Mouse (Mus musculus): Measurements from ENCODE around the gene Pim1. TPM values are rescaled to one million over a fixed set of nuclear protein-coding genes. Genes with fewer than 3 reads are reported as not detected.
"Not testable (repeated sequence)": the region's sequence is repeated elsewhere in the genome, so short reads cannot be mapped to it uniquely, and the experiment has no call there.

Pim1 gene
- polyA plus RNA-seq, 1 experiment: 160 TPM

DNA sequence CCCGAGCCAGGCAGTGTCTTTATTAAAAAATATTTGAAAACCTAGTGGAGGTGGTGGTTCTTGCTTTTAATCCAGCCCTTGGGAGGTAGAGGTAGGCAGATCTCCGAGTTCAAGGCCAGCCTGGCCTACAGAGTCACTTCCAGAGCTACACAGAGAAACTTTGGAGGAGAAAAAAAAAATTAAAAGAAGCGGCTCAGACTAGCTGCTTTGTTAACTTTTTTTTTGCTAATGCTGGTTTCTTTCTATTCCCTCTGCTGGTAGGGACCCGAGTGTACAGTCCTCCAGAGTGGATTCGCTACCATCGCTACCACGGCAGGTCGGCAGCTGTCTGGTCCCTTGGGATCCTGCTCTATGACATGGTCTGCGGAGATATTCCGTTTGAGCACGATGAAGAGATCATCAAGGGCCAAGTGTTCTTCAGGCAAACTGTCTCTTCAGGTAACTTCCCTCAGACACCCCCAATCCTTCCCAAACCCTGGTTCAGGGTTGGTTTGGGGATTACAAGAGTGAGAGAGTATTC, 3.0 kb downstream of the Pim1 start:
- Histone ChIP-seq H3K36me3 (ENCODE audit: control insufficient read depth, insufficient read depth, low read length) (peaks cover 32% of the 10 kb centered on the region), H3K4me3 (ENCODE audit: low read depth, low read length) (peak overlapping the region; percentile 92), H3K27me3 (ENCODE audit: control insufficient read depth, insufficient read depth, low read length) (no peaks in the 10 kb centered on the region), H3K27ac (ENCODE audit: insufficient read depth, low read depth, low read length) (peak overlapping the region; percentile 69), H3K4me1 (ENCODE audit: control insufficient read depth, insufficient read depth, insufficient read length, low read length) (peaks cover 8% of the 10 kb centered on the region; the same call in 1 of the 2 replicates)
- TF ChIP-seq CTCF (IDR thresholded peaks at IDR 0.05; ENCODE audit: extremely low read depth, insufficient read length, insufficient replicate concordance, low read depth, low read length) (no peak), POLR2A (IDR thresholded peaks at IDR 0.05; ENCODE audit: low read depth, low read length) (no peak)
- 71% methylated on average over 11 of the region's 11 CpGs for WGBS

DNA sequence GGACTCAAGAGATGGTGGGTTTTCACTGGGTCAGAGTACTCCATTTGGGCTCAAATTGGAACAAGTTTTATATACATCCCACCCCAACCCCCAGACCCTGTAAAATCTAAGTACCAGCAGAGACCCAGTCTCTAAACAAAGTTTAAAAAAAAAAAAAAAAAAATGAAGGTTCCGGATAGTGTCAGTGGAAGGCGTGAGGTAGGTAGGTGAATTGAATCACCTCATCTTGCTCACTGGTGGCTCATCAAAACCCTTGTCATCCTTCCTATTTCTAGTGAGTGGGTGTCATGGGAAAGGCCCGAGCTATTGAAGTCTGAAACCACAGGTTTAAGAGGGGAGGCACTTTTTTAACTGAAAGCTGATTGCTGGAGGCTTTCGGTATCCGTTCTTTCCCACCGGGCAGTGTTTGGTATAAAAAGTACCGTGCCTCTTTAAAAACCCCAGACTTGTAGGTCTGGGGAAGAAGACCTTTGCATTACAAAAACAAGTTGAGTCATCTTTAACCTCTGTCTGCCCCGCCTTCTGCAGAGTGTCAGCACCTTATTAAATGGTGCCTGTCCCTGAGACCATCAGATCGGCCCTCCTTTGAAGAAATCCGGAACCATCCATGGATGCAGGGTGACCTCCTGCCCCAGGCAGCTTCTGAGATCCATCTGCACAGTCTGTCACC, 3.6 kb downstream of the Pim1 start:
- TF ChIP-seq POLR2A (IDR thresholded peaks at IDR 0.05; ENCODE audit: low read depth, low read length): no peak
- TF ChIP-seq CTCF (IDR thresholded peaks at IDR 0.05; ENCODE audit: extremely low read depth, insufficient read length, insufficient replicate concordance, low read depth, low read length): no peak
- Histone ChIP-seq H3K27me3 (ENCODE audit: control insufficient read depth, insufficient read depth, low read length) (no peaks in the 10 kb centered on the region), H3K27ac (ENCODE audit: insufficient read depth, low read depth, low read length) (peak overlapping the region; percentile 69), H3K4me3 (ENCODE audit: low read depth, low read length) (peak overlapping the region; percentile 44), H3K36me3 (ENCODE audit: control insufficient read depth, insufficient read depth, low read length) (peaks cover 32% of the 10 kb centered on the region), H3K4me1 (ENCODE audit: control insufficient read depth, insufficient read depth, insufficient read length, low read length) (peaks cover 4% of the 10 kb centered on the region; the same call in 1 of the 2 replicates)
- WGBS: 79% methylated on average over 10 of the region's 10 CpGs

DNA sequence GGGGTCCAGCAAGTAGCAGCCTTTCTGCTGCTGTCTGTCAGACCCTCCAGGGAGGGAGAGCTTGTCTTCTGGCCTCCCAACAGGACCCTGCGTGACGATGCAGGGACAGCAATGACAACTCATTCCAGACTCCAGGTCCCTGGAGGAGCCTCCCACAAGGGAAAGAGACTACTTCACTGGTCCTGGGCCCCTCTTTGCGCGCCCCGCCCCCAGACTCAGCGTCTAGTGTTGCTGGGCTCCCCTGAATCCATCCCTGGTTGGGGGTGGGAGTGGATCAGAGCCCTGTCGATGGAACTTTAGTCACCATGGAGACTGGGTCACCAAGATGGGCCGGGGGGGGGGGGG, 4.2 kb downstream of the Pim1 start:
- no peak for TF ChIP-seq POLR2A (IDR thresholded peaks at IDR 0.05; ENCODE audit: low read depth, low read length)
- TF ChIP-seq CTCF (IDR thresholded peaks at IDR 0.05; ENCODE audit: extremely low read depth, insufficient read length, insufficient replicate concordance, low read depth, low read length): no peak
- Histone ChIP-seq H3K36me3 (ENCODE audit: control insufficient read depth, insufficient read depth, low read length) (peaks cover 32% of the 10 kb centered on the region), H3K27me3 (ENCODE audit: control insufficient read depth, insufficient read depth, low read length) (no peaks in the 10 kb centered on the region), H3K4me1 (ENCODE audit: control insufficient read depth, insufficient read depth, insufficient read length, low read length) (peaks cover 4% of the 10 kb centered on the region; the same call in 1 of the 2 replicates), H3K4me3 (ENCODE audit: low read depth, low read length) (peak overlapping the region; percentile 44), H3K27ac (ENCODE audit: insufficient read depth, low read depth, low read length) (peak overlapping the region; percentile 60)
- 71% methylated on average over 7 of the region's 8 CpGs for WGBS

DNA sequence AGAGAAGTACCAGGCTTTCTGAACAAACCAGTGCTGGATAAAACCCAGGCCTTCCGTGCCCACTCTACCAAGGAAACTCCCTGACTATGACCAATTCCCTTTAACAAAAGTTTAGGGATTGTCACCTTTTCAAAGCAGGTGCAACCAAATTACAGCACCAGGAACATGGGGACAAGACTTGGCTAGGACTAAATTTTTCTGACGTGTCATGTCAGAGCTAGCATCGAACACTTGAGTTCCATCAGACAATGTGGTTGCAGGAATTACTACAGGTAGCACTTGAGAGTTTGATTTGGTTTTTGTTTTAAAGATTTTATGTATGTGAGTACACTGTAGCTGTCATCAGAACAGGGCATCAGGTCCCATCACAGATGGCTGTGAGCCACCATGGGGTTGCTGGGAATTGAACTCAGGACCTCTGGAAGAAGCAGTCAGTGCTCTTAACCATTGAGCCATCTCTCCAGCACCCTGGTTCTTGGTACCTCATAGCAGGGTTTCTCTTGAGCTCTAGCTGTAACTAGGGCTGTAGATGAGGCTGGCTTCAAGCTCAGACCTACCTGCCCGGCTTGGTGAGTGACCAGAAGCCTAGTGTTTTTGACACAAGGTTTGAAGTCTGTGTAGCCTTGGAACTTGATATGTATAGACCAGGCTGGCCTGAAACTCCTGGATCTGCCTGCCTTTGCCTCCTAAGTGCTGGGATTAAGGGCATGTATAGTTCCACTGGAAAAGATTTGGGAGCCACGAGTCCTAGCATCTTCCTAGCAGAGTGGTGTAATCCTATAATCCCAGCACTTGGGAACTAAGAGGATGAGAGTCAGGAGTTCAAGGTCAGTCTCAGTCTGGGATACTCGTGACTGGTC, 5.9 kb downstream of the Pim1 start:
- no peak overlapping the region for H3K4me3 ChIP-seq (ENCODE audit: low read depth, low read length)
- peaks cover 32% of the 10 kb centered on the region for H3K36me3 ChIP-seq (ENCODE audit: control insufficient read depth, insufficient read depth, low read length)
- no peaks in the 10 kb centered on the region for H3K27me3 ChIP-seq (ENCODE audit: control insufficient read depth, insufficient read depth, low read length)
- no peak overlapping the region for H3K27ac ChIP-seq (ENCODE audit: insufficient read depth, low read depth, low read length)
- TF ChIP-seq POLR2A (IDR thresholded peaks at IDR 0.05; ENCODE audit: low read depth, low read length): no peak
- no peak for TF ChIP-seq CTCF (IDR thresholded peaks at IDR 0.05; ENCODE audit: extremely low read depth, insufficient read length, insufficient replicate concordance, low read depth, low read length)
- peaks cover 4% of the 10 kb centered on the region; the same call in 1 of the 2 replicates for H3K4me1 ChIP-seq (ENCODE audit: control insufficient read depth, insufficient read depth, insufficient read length, low read length)
- 75% methylated on average over 6 of the region's 6 CpGs for WGBS

DNA sequence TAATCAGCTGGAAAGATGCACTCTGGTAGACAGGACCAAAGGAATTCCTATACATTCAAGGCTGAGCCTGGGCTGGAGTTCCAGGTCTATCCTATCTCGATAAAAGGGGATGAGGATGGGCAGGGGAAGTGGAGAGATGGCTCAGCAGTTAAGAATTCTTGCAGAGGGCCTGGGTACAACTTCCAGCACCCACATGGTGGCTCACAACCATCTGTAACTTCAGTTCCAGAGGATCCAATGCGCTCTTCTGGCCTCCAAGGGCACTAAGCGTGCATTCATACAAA, 6.5 kb downstream of the Pim1 start:
- H3K36me3 ChIP-seq (ENCODE audit: control insufficient read depth, insufficient read depth, low read length): peaks cover 27% of the 10 kb centered on the region
- 87% methylated on average over 3 of the region's 3 CpGs for WGBS
- TF ChIP-seq POLR2A (IDR thresholded peaks at IDR 0.05; ENCODE audit: low read depth, low read length): no peak
- no peak for TF ChIP-seq CTCF (IDR thresholded peaks at IDR 0.05; ENCODE audit: extremely low read depth, insufficient read length, insufficient replicate concordance, low read depth, low read length)
- no peaks in the 10 kb centered on the region for H3K27me3 ChIP-seq (ENCODE audit: control insufficient read depth, insufficient read depth, low read length)
- H3K4me1 ChIP-seq (ENCODE audit: control insufficient read depth, insufficient read depth, insufficient read length, low read length): peaks cover 4% of the 10 kb centered on the region; the same call in 1 of the 2 replicates
- no peak overlapping the region for H3K4me3 ChIP-seq (ENCODE audit: low read depth, low read length)
- no peak overlapping the region for H3K27ac ChIP-seq (ENCODE audit: insufficient read depth, low read depth, low read length)

DNA sequence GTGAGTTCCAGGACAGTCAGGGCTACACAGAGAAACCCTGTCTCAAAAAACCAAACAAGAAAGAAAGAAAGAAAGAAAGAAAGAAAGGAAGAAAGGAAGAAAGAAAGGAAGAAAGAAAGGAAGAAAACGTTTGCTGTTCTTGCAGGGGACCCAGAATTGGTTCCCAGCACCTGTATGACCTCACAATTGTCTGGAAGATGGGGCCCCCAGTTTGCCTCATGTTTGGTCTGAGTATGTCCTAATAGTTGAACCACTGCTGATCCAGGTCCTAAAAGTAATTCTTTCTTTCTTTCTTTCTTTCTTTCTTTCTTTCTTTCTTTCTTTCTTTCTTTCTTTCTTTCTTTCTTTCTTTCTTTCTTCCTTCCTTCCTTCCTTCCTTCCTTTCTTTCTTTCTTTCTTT, 6.9 kb downstream of the Pim1 start:
- peaks cover 25% of the 10 kb centered on the region for H3K36me3 ChIP-seq (ENCODE audit: control insufficient read depth, insufficient read depth, low read length)
- 68% methylated on average over 1 of the region's 1 CpGs for WGBS
- H3K4me3 ChIP-seq (ENCODE audit: low read depth, low read length): not testable (repeated sequence)

DNA sequence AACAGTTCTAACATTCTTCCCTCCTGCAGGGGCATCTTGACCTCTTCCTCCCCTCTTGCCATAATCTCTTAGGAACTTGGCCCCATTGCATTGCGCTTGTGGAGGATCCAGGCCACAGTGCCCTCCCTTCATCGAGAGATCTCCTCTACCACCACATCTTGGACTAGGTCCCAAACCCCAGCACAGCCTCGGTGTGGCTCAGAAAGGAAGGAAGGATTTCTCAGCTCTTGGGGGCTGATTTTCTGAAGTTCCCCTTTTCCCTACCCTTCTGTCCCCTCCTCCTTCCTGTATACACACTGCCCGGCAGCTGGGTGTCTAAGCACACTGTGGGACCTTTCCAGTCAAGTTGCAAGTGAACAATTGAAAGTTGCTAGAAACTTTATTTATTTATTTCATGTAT, 7.5 kb downstream of the Pim1 start:
- TF ChIP-seq CTCF (IDR thresholded peaks at IDR 0.05; ENCODE audit: extremely low read depth, insufficient read length, insufficient replicate concordance, low read depth, low read length): no peak
- no peak for TF ChIP-seq POLR2A (IDR thresholded peaks at IDR 0.05; ENCODE audit: low read depth, low read length)
- H3K36me3 ChIP-seq (ENCODE audit: control insufficient read depth, insufficient read depth, low read length): peaks cover 24% of the 10 kb centered on the region

More for the DNA sequence above, 6.9 kb downstream of the Pim1 start:
- not testable (repeated sequence) for H3K4me1 ChIP-seq (ENCODE audit: control insufficient read depth, insufficient read depth, insufficient read length, low read length); H3K27ac ChIP-seq (ENCODE audit: insufficient read depth, low read depth, low read length); H3K27me3 ChIP-seq (ENCODE audit: control insufficient read depth, insufficient read depth, low read length)

DNA sequence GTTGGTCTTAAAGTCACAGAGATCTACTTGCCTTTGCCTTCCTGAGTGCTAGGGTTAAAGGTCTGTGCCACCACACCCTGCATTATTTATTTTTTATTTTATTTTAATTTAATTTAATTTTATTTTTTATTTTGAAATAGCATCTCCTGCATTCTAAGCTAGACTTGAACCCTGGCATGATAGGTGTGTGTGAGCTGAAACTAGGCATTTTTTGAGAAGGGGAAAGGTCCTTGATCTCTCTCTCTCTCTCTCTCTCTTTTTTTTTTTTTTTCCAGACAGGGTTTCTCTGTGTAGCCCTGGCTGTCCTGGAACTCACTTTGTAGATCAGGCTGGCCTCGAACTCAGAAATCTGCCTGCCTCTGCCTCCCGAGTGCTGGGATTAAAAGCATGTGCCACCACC, 8.4 kb downstream of the Pim1 start:
- WGBS: 87% methylated on average over 2 of the region's 2 CpGs
- peaks cover 14% of the 10 kb centered on the region for H3K36me3 ChIP-seq (ENCODE audit: control insufficient read depth, insufficient read depth, low read length)
- H3K27me3 ChIP-seq (ENCODE audit: control insufficient read depth, insufficient read depth, low read length); H3K4me1 ChIP-seq (ENCODE audit: control insufficient read depth, insufficient read depth, insufficient read length, low read length); H3K27ac ChIP-seq (ENCODE audit: insufficient read depth, low read depth, low read length); H3K4me3 ChIP-seq (ENCODE audit: low read depth, low read length): not testable (repeated sequence)

More for the DNA sequence above, 7.5 kb downstream of the Pim1 start:
- Histone ChIP-seq H3K4me3 (ENCODE audit: low read depth, low read length) (no peak overlapping the region), H3K4me1 (ENCODE audit: control insufficient read depth, insufficient read depth, insufficient read length, low read length) (peaks cover 4% of the 10 kb centered on the region; the same call in 1 of the 2 replicates), H3K27me3 (ENCODE audit: control insufficient read depth, insufficient read depth, low read length) (no peaks in the 10 kb centered on the region), H3K27ac (ENCODE audit: insufficient read depth, low read depth, low read length) (peak overlapping the region; percentile 13; the same call in 1 of the 2 replicates)
- WGBS: 41% methylated on average over 4 of the region's 4 CpGs

All from small intestine, adult 2 months (tissue).